Mouse (Mus musculus) neural tube, embryonic 11.5 days (tissue): ENCODE results near the gene Btbd7. TPM values are rescaled to one million over a fixed set of nuclear protein-coding genes. Genes with fewer than 3 reads are reported as not detected.

Source experiments
- ATAC-seq: fragments of 200-750 bp; cut with Nextera tagmentation; 2 replicates; pipeline ENCODE4 v1.8.0; 2017; ENCODE audit warnings: moderate number of reproducible peaks, mild to moderate bottlenecking, moderate TSS enrichment, moderate library complexity; ENCODE audit not compliant: insufficient read depth, low FRiP score, low TSS enrichment
- DNase-seq: peaks from one replicate; pipeline ENCODE4 v3.0.0-alpha.2; 2015; ENCODE audit warnings: low spot score
- H3K27ac ChIP-seq: fragments of 300-500 bp; sonication (generic); 2 replicates; pipeline ENCODE4 v1.5.1; 2014; ENCODE audit warnings: low read depth, mild to moderate bottlenecking, low read length
- H3K27me3 ChIP-seq: fragments of 300-500 bp; sonication (generic); 2 replicates; pipeline ENCODE4 v1.6.1; 2014; ENCODE audit warnings: mild to moderate bottlenecking, low read length, mixed read lengths; ENCODE audit not compliant: control insufficient read depth, insufficient read depth
- H3K36me3 ChIP-seq: fragments of 300-500 bp; sonication (generic); 2 replicates; pipeline ENCODE4 v1.6.1; 2014; ENCODE audit warnings: mild to moderate bottlenecking, low read length, moderate library complexity, mixed read lengths; ENCODE audit not compliant: control insufficient read depth, insufficient read depth
- H3K4me1 ChIP-seq: fragments of 300-500 bp; sonication (generic); 2 replicates; pipeline ENCODE4 v1.6.1; 2014; ENCODE audit warnings: low read length, mixed read lengths; ENCODE audit not compliant: control insufficient read depth, insufficient read depth
- H3K4me2 ChIP-seq: fragments of 300-500 bp; sonication (generic); 2 replicates; pipeline ENCODE4 v1.6.1; 2014; ENCODE audit warnings: low read depth, mild to moderate bottlenecking, moderate library complexity
- H3K4me3 ChIP-seq: fragments of 300-500 bp; sonication (generic); 2 replicates; pipeline ENCODE4 v1.5.1; 2014; ENCODE audit warnings: low read depth, low read length
- H3K9ac ChIP-seq: fragments of 300-500 bp; sonication (generic); 2 replicates; pipeline ENCODE4 v1.6.1; 2014; ENCODE audit warnings: mild to moderate bottlenecking, low read length
- H3K9me3 ChIP-seq: fragments of 300-500 bp; sonication (generic); 2 replicates; pipeline ENCODE4 v1.6.1; 2016; ENCODE audit warnings: low read length; ENCODE audit not compliant: control insufficient read depth
- WGBS: fragments of 180-500 bp; shearing (Covaris S2); extraction: QIAGEN DNeasy Blood & Tissue Kit; methylation state at CpG from one replicate; pipeline ENCODE4 v1.1.7; 2014; 5-methylcytosine and 5-hydroxymethylcytosine counted together
- polyA plus RNA-seq: library from polyadenylated mRNA; unstranded; fragments of >200 nt; fragmentation: Nextera tagmentation; extraction: Ambion mirVana; gene quantifications from 2 replicates; pipeline ENCODE4 v1.2.1, GENCODE M21; 2014

Gene Btbd7
- polyA plus RNA-seq, result 20.1 and 20.2 TPM in 2 replicates

DNA sequence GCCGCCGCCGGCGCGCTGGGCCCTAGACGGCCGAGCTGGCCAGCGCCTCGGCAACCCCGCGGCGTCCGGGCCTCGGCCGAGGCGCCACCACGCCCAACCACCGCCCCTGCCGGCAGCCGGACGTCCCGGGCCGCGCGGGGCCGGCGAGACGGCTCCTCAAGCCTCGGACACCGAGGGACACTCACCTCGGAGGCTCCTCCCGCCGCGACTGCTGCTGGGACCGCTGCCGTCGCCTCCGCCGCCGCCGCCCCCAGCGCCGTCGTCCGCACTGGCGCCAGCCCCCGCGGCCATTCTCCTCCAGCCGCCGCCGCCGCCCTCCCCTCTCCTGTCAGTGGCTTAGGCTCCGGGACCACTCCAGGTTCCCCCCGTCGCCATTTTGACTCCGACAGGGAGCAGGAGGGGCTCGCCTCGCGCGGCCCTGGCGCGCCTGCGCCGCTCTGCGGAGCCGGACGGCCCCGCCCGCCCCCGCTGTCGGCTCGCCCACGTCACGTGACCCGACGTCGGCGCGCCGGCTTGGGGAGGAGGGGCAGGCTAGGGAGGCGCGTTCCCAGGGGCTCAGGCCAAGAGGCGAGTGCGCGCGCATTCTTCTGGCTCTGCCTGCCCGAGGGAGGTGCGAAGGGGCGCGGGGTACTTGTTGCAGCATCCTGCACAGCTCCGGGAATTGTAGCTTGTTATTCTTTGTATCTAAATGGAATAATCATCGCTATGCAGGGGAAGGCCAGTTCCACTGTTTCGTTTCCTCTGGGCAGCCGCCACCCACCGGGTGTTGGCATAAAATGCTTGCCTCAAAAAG is at the start of gene Btbd7:
Gene Btbd7, minus strand, starts transcription at position 441 of the 793 bp plus-strand sequence.
- ATAC-seq, result peak; percentile 98
- H3K27me3 ChIP-seq, result no peaks in the 10 kb centered on the region
- WGBS, result under 1% methylated on average over 76 of the region's 95 CpGs

GRCm38 (mm10) chr12:102916073-102916472 is 37.8 kb upstream of the Btbd7 start:
- no peak overlapping the region for H3K27ac ChIP-seq
- H3K4me1 ChIP-seq, result no peaks in the 10 kb centered on the region
- no peak overlapping the region for H3K9ac ChIP-seq
- H3K27me3 ChIP-seq, result no peaks in the 10 kb centered on the region
- no peaks in the 10 kb centered on the region for H3K36me3 ChIP-seq
- DNase-seq (no peak), ATAC-seq (no peak)
- H3K4me3 ChIP-seq, result no peak overlapping the region
- H3K9me3 ChIP-seq, result no peaks in the 10 kb centered on the region
- H3K4me2 ChIP-seq, result no peak overlapping the region
- 53% methylated on average over 2 of the region's 2 CpGs for WGBS

More for the DNA sequence above, at the start of gene Btbd7:
- H3K4me3 ChIP-seq, result peak within 1 kb of the TSS; percentile 83
- peak; percentile 99 for DNase-seq
- peak within 1 kb of the TSS; percentile 88 for H3K9ac ChIP-seq
- no peaks in the 10 kb centered on the region for H3K9me3 ChIP-seq
- H3K4me1 ChIP-seq, result peaks cover 10% of the 10 kb centered on the region
- H3K4me2 ChIP-seq, result peak within 1 kb of the TSS; percentile 79
- H3K36me3 ChIP-seq, result no peaks in the 10 kb centered on the region
- peak within 1 kb of the TSS; percentile 93 for H3K27ac ChIP-seq

GRCm38 (mm10) chr12:102908191-102908590 is 29.9 kb upstream of the Btbd7 start:
- H3K9me3 ChIP-seq, result no peaks in the 10 kb centered on the region
- H3K9ac ChIP-seq, result no peak overlapping the region
- WGBS, result 44% methylated on average over 3 of the region's 3 CpGs
- DNase-seq, result no peak
- no peaks in the 10 kb centered on the region for H3K27me3 ChIP-seq
- H3K36me3 ChIP-seq, result no peaks in the 10 kb centered on the region
- H3K4me3 ChIP-seq, result no peak overlapping the region
- no peaks in the 10 kb centered on the region for H3K4me1 ChIP-seq
- H3K27ac ChIP-seq, result no peak overlapping the region
- H3K4me2 ChIP-seq, result no peak overlapping the region
- ATAC-seq, result no peak

DNA sequence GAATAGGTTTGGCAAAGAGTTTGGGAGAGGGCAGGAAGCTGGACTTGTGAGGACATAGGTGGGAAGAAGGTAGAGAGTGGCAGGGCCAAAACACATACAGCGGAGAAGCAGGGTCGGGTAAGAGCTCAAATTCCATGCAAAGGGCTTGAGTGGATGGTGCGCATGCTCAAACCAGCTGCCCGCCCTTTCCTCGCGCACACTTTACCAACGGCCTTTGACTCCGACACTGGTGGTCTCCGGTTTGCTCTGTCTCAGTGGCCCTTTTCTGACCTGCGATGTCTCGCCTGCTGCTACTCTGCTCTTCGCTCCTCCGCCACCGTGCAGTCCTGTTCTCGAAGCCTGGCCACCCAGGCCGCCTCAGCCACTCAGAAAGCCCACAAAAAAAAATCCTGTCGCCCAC is 20.8 kb upstream of the Btbd7 start, which contains the start of gene Cox8c:
Gene Cox8c, plus strand, starts transcription at position 226 of the 400 bp plus-strand sequence.
- no peak within 1 kb of the TSS for H3K4me3 ChIP-seq
- H3K4me2 ChIP-seq, result no peak within 1 kb of the TSS
- WGBS, result 90% methylated on average over 17 of the region's 17 CpGs
- DNase-seq, result no peak
- no peak within 1 kb of the TSS for H3K27ac ChIP-seq
- ATAC-seq, result no peak
- no peak within 1 kb of the TSS for H3K9ac ChIP-seq
- H3K9me3 ChIP-seq, result no peaks in the 10 kb centered on the region
- H3K27me3 ChIP-seq, result no peaks in the 10 kb centered on the region
- H3K36me3 ChIP-seq, result no peaks in the 10 kb centered on the region
- H3K4me1 ChIP-seq, result no peaks in the 10 kb centered on the region

DNA sequence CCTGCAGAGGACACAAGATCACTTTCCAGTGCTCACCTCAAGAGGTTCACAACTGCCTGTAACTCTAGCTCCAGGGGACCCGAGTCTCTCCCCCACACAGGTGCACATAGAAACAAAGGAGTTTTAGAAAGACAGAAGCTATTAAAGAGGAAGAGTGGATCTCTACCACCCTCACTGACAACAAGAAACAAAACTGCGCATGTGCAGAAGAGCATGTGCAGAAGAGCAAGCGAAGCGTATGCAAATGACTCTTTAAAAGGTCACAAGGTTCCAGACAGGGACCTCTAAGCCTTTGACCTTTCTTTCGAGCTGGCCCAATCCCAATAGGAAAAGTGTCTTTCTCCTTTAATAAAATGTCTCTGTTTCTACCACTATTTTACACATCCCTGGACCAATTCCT is 10.3 kb upstream of the Btbd7 start:
- Histone ChIP-seq H3K4me3 (no peak overlapping the region), H3K4me2 (no peak overlapping the region), H3K4me1 (no peaks in the 10 kb centered on the region), H3K36me3 (no peaks in the 10 kb centered on the region), H3K27me3 (no peaks in the 10 kb centered on the region), H3K9me3 (no peaks in the 10 kb centered on the region), H3K27ac (no peak overlapping the region), H3K9ac (no peak overlapping the region)
- DNase-seq (no peak), ATAC-seq (no peak)
- WGBS, result 59% methylated on average over 5 of the region's 5 CpGs

DNA sequence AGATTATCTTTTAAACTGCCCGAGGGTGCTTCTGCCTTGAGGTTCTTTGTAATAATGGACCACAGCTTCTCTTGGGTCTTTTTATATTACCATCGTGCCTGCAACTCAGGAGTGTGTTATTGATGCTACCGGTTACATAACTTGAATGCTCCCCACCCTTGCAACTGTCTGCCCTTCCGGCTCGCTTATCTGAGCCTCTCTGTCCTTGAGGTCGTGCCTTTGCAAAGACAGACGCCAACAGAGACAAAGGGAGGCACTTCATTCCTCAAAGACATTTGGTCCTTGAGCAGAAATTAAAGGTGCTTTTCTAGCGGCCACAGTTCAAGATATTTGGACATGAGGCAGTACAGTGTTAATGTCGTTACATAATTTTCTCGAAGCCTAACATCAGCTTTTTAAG is 9.1 kb upstream of the Btbd7 start:
- no peaks in the 10 kb centered on the region for H3K9me3 ChIP-seq
- ATAC-seq, result no peak
- no peak overlapping the region for H3K27ac ChIP-seq
- no peaks in the 10 kb centered on the region for H3K4me1 ChIP-seq
- no peak overlapping the region for H3K9ac ChIP-seq
- H3K4me3 ChIP-seq, result no peak overlapping the region
- DNase-seq, result no peak
- WGBS, result 56% methylated on average over 10 of the region's 10 CpGs
- no peaks in the 10 kb centered on the region for H3K27me3 ChIP-seq
- no peaks in the 10 kb centered on the region for H3K36me3 ChIP-seq
- H3K4me2 ChIP-seq, result no peak overlapping the region

DNA sequence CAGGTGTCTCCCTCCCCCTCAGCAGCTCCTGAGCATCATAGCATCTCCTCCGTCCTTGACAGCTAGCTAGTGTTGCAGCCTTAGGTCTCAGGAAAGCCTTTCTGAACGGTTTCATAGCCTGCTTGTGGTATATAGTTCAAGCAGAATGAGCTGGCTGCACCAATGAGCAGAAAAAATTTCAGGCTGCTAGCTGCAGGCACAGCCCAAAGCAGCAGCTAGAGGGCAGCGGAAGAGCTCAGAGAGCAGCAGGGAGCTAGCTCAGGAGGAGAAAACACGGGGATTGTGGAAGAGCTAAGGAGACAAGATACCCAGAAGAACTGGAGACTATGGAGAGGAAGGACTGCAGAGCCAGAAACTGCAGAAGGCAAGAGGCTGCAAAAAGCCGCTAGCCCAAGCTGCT is 7.5 kb upstream of the Btbd7 start:
- Histone ChIP-seq H3K36me3 (no peaks in the 10 kb centered on the region), H3K27ac (no peak overlapping the region), H3K4me2 (no peak overlapping the region), H3K4me3 (no peak overlapping the region), H3K9me3 (no peaks in the 10 kb centered on the region), H3K9ac (no peak overlapping the region), H3K4me1 (no peaks in the 10 kb centered on the region), H3K27me3 (no peaks in the 10 kb centered on the region)
- 19% methylated on average over 5 of the region's 5 CpGs for WGBS
- DNase-seq (peak; percentile 44), ATAC-seq (no peak)

GRCm38 (mm10) chr12:102878901-102879300 is 630 bp upstream of the Btbd7 start:
- ATAC-seq, result no peak
- H3K36me3 ChIP-seq, result no peaks in the 10 kb centered on the region
- peak; percentile 16 for DNase-seq
- H3K4me2 ChIP-seq, result peak overlapping the region; percentile 50
- no peaks in the 10 kb centered on the region for H3K27me3 ChIP-seq
- H3K27ac ChIP-seq, result no peak overlapping the region
- H3K9ac ChIP-seq, result peak overlapping the region; percentile 44
- peak overlapping the region; percentile 83 for H3K4me3 ChIP-seq
- peaks cover 10% of the 10 kb centered on the region for H3K4me1 ChIP-seq
- H3K9me3 ChIP-seq, result no peaks in the 10 kb centered on the region
- 43% methylated on average over 7 of the region's 7 CpGs for WGBS
